Mouse (Mus musculus) forebrain, embryonic 10.5 days (tissue): Measurements from ENCODE around the gene Rcvrn. TPM values are rescaled to one million over a fixed set of nuclear protein-coding genes. Genes with fewer than 3 reads are reported as not detected.
A peak's percentile ranks its signal among the peaks of the same experiment; 100 is the strongest.

Source experiments
- DNase-seq: peaks from one replicate; pipeline ENCODE4 v3.0.0-alpha.2; 2017; ENCODE audit warnings: low spot score; ENCODE audit errors: extremely low spot score
- H3K27ac ChIP-seq: fragments of 300-500 bp; sonication (generic); 2 replicates; pipeline ENCODE4 v1.5.1; 2016; ENCODE audit warnings: mild to moderate bottlenecking
- H3K27me3 ChIP-seq: fragments of 300-500 bp; sonication (generic); 2 replicates; pipeline ENCODE4 v1.6.1; 2016; ENCODE audit warnings: mild to moderate bottlenecking; ENCODE audit not compliant: poor library complexity, severe bottlenecking
- H3K36me3 ChIP-seq: fragments of 300-500 bp; sonication (generic); replicated peaks from 2 replicates; pipeline ENCODE4 v1.6.1; 2016; ENCODE audit warnings: mild to moderate bottlenecking, moderate library complexity
- H3K4me1 ChIP-seq: fragments of 300-500 bp; sonication (generic); 2 replicates; pipeline ENCODE4 v1.6.1; 2016
- H3K4me3 ChIP-seq: fragments of 300-500 bp; sonication (generic); 2 replicates; pipeline ENCODE4 v1.5.1; 2016; ENCODE audit warnings: mild to moderate bottlenecking, moderate library complexity
- H3K9me3 ChIP-seq: fragments of 300-500 bp; sonication (generic); 2 replicates; pipeline ENCODE4 v1.6.1; 2016; ENCODE audit warnings: mild to moderate bottlenecking, moderate library complexity
- WGBS: fragments of 180-500 bp; shearing (Covaris S2); methylation state at CpG from one replicate; pipeline ENCODE4 v1.1.7; 2016; 5-methylcytosine and 5-hydroxymethylcytosine counted together
- polyA plus RNA-seq: library from polyadenylated mRNA; unstranded; fragments of >200 nt; fragmentation: Nextera tagmentation; extraction: Ambion mirVana; gene quantifications from 2 replicates; pipeline ENCODE4 v1.2.1, GENCODE M21; 2016

The Rcvrn gene
- polyA plus RNA-seq, 1 experiment from 2014 or later, result not detected

- Histone ChIP-seq H3K27me3 (no peaks in the 10 kb centered on the region), H3K4me1 (peaks cover 17% of the 10 kb centered on the region), H3K36me3 (no peaks in the 10 kb centered on the region), H3K27ac (no peak overlapping the region), H3K9me3 (no peaks in the 10 kb centered on the region), H3K4me3 (no peak overlapping the region)
- DNase-seq, result no peak
- whole genome bisulfite sequencing, result 90% methylated on average over 9 of the region's 9 CpGs
Observed at GRCm38 (mm10) chr11:67656811-67657210, 38.3 kb upstream of the Rcvrn start.

GRCm38 (mm10) chr11:67657685-67658382 is 37.3 kb upstream of the Rcvrn start:
- WGBS, result 47% methylated on average over 11 of the region's 11 CpGs
- no peaks in the 10 kb centered on the region for H3K36me3 ChIP-seq
- no peaks in the 10 kb centered on the region for H3K9me3 ChIP-seq
- no peaks in the 10 kb centered on the region for H3K27me3 ChIP-seq
- H3K4me3 ChIP-seq, result no peak overlapping the region
- H3K4me1 ChIP-seq, result peaks cover 8% of the 10 kb centered on the region
- peak; percentile 41 for DNase-seq
- no peak overlapping the region for H3K27ac ChIP-seq

GRCm38 (mm10) chr11:67661465-67661864 is 33.7 kb upstream of the Rcvrn start:
- peaks cover 3% of the 10 kb centered on the region; the same call in 1 of the 2 replicates for H3K4me1 ChIP-seq
- H3K36me3 ChIP-seq, result no peaks in the 10 kb centered on the region
- H3K9me3 ChIP-seq, result no peaks in the 10 kb centered on the region
- H3K4me3 ChIP-seq, result no peak overlapping the region
- no peak for DNase-seq
- H3K27ac ChIP-seq, result no peak overlapping the region
- WGBS, result 93% methylated on average over 8 of the region's 8 CpGs
- H3K27me3 ChIP-seq, result no peaks in the 10 kb centered on the region

GRCm38 (mm10) chr11:67663437-67663836 is 31.7 kb upstream of the Rcvrn start:
- H3K27ac ChIP-seq, result no peak overlapping the region
- H3K9me3 ChIP-seq, result no peaks in the 10 kb centered on the region
- H3K4me3 ChIP-seq, result no peak overlapping the region
- H3K4me1 ChIP-seq, result no peaks in the 10 kb centered on the region
- WGBS, result 90% methylated on average over 4 of the region's 4 CpGs
- DNase-seq, result no peak
- H3K27me3 ChIP-seq, result no peaks in the 10 kb centered on the region
- H3K36me3 ChIP-seq, result no peaks in the 10 kb centered on the region

GRCm38 (mm10) chr11:67664261-67664660 is 30.9 kb upstream of the Rcvrn start:
- no peak for DNase-seq
- H3K4me1 ChIP-seq, result no peaks in the 10 kb centered on the region
- no peaks in the 10 kb centered on the region for H3K36me3 ChIP-seq
- H3K4me3 ChIP-seq, result no peak overlapping the region
- no peak overlapping the region for H3K27ac ChIP-seq
- 85% methylated on average over 3 of the region's 3 CpGs for WGBS
- H3K9me3 ChIP-seq, result no peaks in the 10 kb centered on the region
- no peaks in the 10 kb centered on the region for H3K27me3 ChIP-seq

- H3K9me3 ChIP-seq, result no peaks in the 10 kb centered on the region
- H3K4me1 ChIP-seq, result no peaks in the 10 kb centered on the region
- no peaks in the 10 kb centered on the region for H3K36me3 ChIP-seq
- no peak for DNase-seq
- no peak overlapping the region for H3K4me3 ChIP-seq
- no peak overlapping the region for H3K27ac ChIP-seq
- H3K27me3 ChIP-seq, result no peaks in the 10 kb centered on the region
- 83% methylated on average over 6 of the region's 6 CpGs for WGBS
Observed at GRCm38 (mm10) chr11:67664918-67665317, 30.2 kb upstream of the Rcvrn start.

- Histone ChIP-seq H3K36me3 (no peaks in the 10 kb centered on the region), H3K27me3 (no peaks in the 10 kb centered on the region), H3K4me1 (no peaks in the 10 kb centered on the region), H3K9me3 (no peaks in the 10 kb centered on the region), H3K4me3 (no peak overlapping the region), H3K27ac (no peak overlapping the region)
- DNase-seq, result no peak
- 87% methylated on average over 5 of the region's 5 CpGs for WGBS
Observed at GRCm38 (mm10) chr11:67666129-67666528, 29.0 kb upstream of the Rcvrn start.

- H3K4me1 ChIP-seq, result no peaks in the 10 kb centered on the region
- H3K36me3 ChIP-seq, result no peaks in the 10 kb centered on the region
- WGBS, result 87% methylated on average over 13 of the region's 13 CpGs
- no peaks in the 10 kb centered on the region for H3K27me3 ChIP-seq
- no peaks in the 10 kb centered on the region for H3K9me3 ChIP-seq
- no peak overlapping the region for H3K27ac ChIP-seq
- no peak overlapping the region for H3K4me3 ChIP-seq
- no peak for DNase-seq
Observed at GRCm38 (mm10) chr11:67667531-67668332, 27.4 kb upstream of the Rcvrn start.

GRCm38 (mm10) chr11:67668460-67669007 is 26.6 kb upstream of the Rcvrn start:
- DNase-seq, result no peak
- WGBS, result 92% methylated on average over 3 of the region's 3 CpGs

GRCm38 (mm10) chr11:67670031-67670430 is 25.1 kb upstream of the Rcvrn start:
- 95% methylated on average over 6 of the region's 6 CpGs for WGBS
- Histone ChIP-seq H3K36me3 (no peaks in the 10 kb centered on the region), H3K4me1 (no peaks in the 10 kb centered on the region), H3K9me3 (no peaks in the 10 kb centered on the region), H3K4me3 (no peak overlapping the region), H3K27ac (no peak overlapping the region), H3K27me3 (no peaks in the 10 kb centered on the region)
- DNase-seq, result no peak

More at GRCm38 (mm10) chr11:67668460-67669007, 26.6 kb upstream of the Rcvrn start:
- H3K27me3 ChIP-seq, result no peaks in the 10 kb centered on the region
- H3K9me3 ChIP-seq, result no peaks in the 10 kb centered on the region
- no peaks in the 10 kb centered on the region for H3K4me1 ChIP-seq
- H3K4me3 ChIP-seq, result no peak overlapping the region
- no peak overlapping the region for H3K27ac ChIP-seq
- no peaks in the 10 kb centered on the region for H3K36me3 ChIP-seq

- H3K4me3 ChIP-seq, result no peak overlapping the region
- no peak overlapping the region for H3K27ac ChIP-seq
- WGBS, result 74% methylated on average over 5 of the region's 5 CpGs
Observed at GRCm38 (mm10) chr11:67672140-67672539, 23.0 kb upstream of the Rcvrn start.

GRCm38 (mm10) chr11:67675562-67676540 is 19.3 kb upstream of the Rcvrn start:
- no peaks in the 10 kb centered on the region for H3K36me3 ChIP-seq
- peak overlapping the region; percentile 20; the same call in 1 of the 2 replicates for H3K27ac ChIP-seq
- H3K9me3 ChIP-seq, result no peaks in the 10 kb centered on the region
- no peaks in the 10 kb centered on the region for H3K27me3 ChIP-seq
- no peaks in the 10 kb centered on the region for H3K4me1 ChIP-seq
- peak; percentile 40 for DNase-seq
- WGBS, result 63% methylated on average over 12 of the region's 12 CpGs
- no peak overlapping the region for H3K4me3 ChIP-seq

More at GRCm38 (mm10) chr11:67672140-67672539, 23.0 kb upstream of the Rcvrn start:
- Histone ChIP-seq H3K4me1 (no peaks in the 10 kb centered on the region), H3K36me3 (no peaks in the 10 kb centered on the region), H3K27me3 (no peaks in the 10 kb centered on the region), H3K9me3 (no peaks in the 10 kb centered on the region)
- DNase-seq, result no peak
